Mouse (Mus musculus) neural tube, embryonic 11.5 days (tissue): ENCODE measurements around the gene Gucd1. TPM values are rescaled to one million over a fixed set of nuclear protein-coding genes. Genes with fewer than 3 reads are reported as not detected.

ENCODE experiments used
- ATAC-seq: fragments of 200-750 bp; cut with Nextera tagmentation; 2 replicates; pipeline ENCODE4 v1.8.0; 2017; ENCODE audit warnings: moderate number of reproducible peaks, mild to moderate bottlenecking, moderate TSS enrichment, moderate library complexity; ENCODE audit not compliant: insufficient read depth, low FRiP score, low TSS enrichment
- DNase-seq: peaks from one replicate; pipeline ENCODE4 v3.0.0-alpha.2; 2015; ENCODE audit warnings: low spot score
- H3K27ac ChIP-seq: fragments of 300-500 bp; sonication (generic); 2 replicates; pipeline ENCODE4 v1.5.1; 2014; ENCODE audit warnings: low read depth, mild to moderate bottlenecking, low read length
- H3K27me3 ChIP-seq: fragments of 300-500 bp; sonication (generic); 2 replicates; pipeline ENCODE4 v1.6.1; 2014; ENCODE audit warnings: mild to moderate bottlenecking, low read length, mixed read lengths; ENCODE audit not compliant: control insufficient read depth, insufficient read depth
- H3K36me3 ChIP-seq: fragments of 300-500 bp; sonication (generic); 2 replicates; pipeline ENCODE4 v1.6.1; 2014; ENCODE audit warnings: mild to moderate bottlenecking, low read length, moderate library complexity, mixed read lengths; ENCODE audit not compliant: control insufficient read depth, insufficient read depth
- H3K4me1 ChIP-seq: fragments of 300-500 bp; sonication (generic); 2 replicates; pipeline ENCODE4 v1.6.1; 2014; ENCODE audit warnings: low read length, mixed read lengths; ENCODE audit not compliant: control insufficient read depth, insufficient read depth
- H3K4me2 ChIP-seq: fragments of 300-500 bp; sonication (generic); 2 replicates; pipeline ENCODE4 v1.6.1; 2014; ENCODE audit warnings: low read depth, mild to moderate bottlenecking, moderate library complexity
- H3K4me3 ChIP-seq: fragments of 300-500 bp; sonication (generic); 2 replicates; pipeline ENCODE4 v1.5.1; 2014; ENCODE audit warnings: low read depth, low read length
- H3K9ac ChIP-seq: fragments of 300-500 bp; sonication (generic); 2 replicates; pipeline ENCODE4 v1.6.1; 2014; ENCODE audit warnings: mild to moderate bottlenecking, low read length
- H3K9me3 ChIP-seq: fragments of 300-500 bp; sonication (generic); 2 replicates; pipeline ENCODE4 v1.6.1; 2016; ENCODE audit warnings: low read length; ENCODE audit not compliant: control insufficient read depth
- WGBS: fragments of 180-500 bp; shearing (Covaris S2); extraction: QIAGEN DNeasy Blood & Tissue Kit; methylation state at CpG from one replicate; pipeline ENCODE4 v1.1.7; 2014; 5-methylcytosine and 5-hydroxymethylcytosine counted together
- polyA plus RNA-seq: library from polyadenylated mRNA; unstranded; fragments of >200 nt; fragmentation: Nextera tagmentation; extraction: Ambion mirVana; gene quantifications from 2 replicates; pipeline ENCODE4 v1.2.1, GENCODE M21; 2014

Gucd1 gene
- polyA plus RNA-seq, 1 experiment from 2014 or later, result 33.2 TPM

GRCm38 (mm10) chr10:75491234-75491935 lies 26.4 kb downstream of the Gucd1 start:
- no peak overlapping the region for H3K9ac ChIP-seq
- H3K4me3 ChIP-seq, result no peak overlapping the region
- H3K4me1 ChIP-seq, result no peaks in the 10 kb centered on the region
- ATAC-seq, result no peak
- H3K9me3 ChIP-seq, result no peaks in the 10 kb centered on the region
- WGBS, result 88% methylated on average over 3 of the region's 3 CpGs
- H3K27ac ChIP-seq, result no peak overlapping the region
- no peak overlapping the region for H3K4me2 ChIP-seq
- DNase-seq, result no peak
- H3K27me3 ChIP-seq, result no peaks in the 10 kb centered on the region
- no peaks in the 10 kb centered on the region for H3K36me3 ChIP-seq

- 86% methylated on average over 2 of the region's 2 CpGs for WGBS
- H3K4me3 ChIP-seq, result no peak overlapping the region
- no peaks in the 10 kb centered on the region for H3K27me3 ChIP-seq
- no peak overlapping the region for H3K4me2 ChIP-seq
- H3K9ac ChIP-seq, result no peak overlapping the region
- DNase-seq (no peak), ATAC-seq (no peak)
- H3K4me1 ChIP-seq, result no peaks in the 10 kb centered on the region
- H3K9me3 ChIP-seq, result no peaks in the 10 kb centered on the region
- no peaks in the 10 kb centered on the region for H3K36me3 ChIP-seq
- H3K27ac ChIP-seq, result no peak overlapping the region
Measured at GRCm38 (mm10) chr10:75490731-75491130, 27.0 kb downstream of the Gucd1 start.

GRCm38 (mm10) chr10:75489522-75489921 lies 28.2 kb downstream of the Gucd1 start:
- no peaks in the 10 kb centered on the region for H3K27me3 ChIP-seq
- no peak overlapping the region for H3K9ac ChIP-seq
- no peak overlapping the region for H3K4me2 ChIP-seq
- no peak overlapping the region for H3K27ac ChIP-seq
- DNase-seq (no peak), ATAC-seq (no peak)
- 85% methylated on average over 2 of the region's 2 CpGs for WGBS
- H3K4me1 ChIP-seq, result no peaks in the 10 kb centered on the region
- no peak overlapping the region for H3K4me3 ChIP-seq
- no peaks in the 10 kb centered on the region for H3K9me3 ChIP-seq
- H3K36me3 ChIP-seq, result no peaks in the 10 kb centered on the region

DNA sequence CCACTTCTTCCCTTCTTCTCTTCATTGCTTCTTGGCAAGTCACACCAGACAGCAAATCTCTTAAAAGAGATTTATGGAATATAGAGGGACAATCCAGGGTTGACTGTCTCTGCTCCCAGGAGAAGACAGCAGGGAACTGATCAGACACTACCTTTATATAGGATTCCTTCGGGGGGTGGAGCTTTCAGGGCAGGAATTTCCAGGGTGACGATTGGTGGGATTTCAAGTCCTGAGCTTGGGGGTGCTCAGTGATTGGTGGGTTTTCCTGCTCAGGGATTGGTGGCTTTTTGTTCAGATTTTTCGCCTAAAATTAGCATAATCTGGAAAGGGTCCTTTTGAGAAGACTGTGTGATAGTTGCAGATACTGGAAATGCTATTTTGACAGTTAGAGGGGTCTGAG lies 30.6 kb downstream of the Gucd1 start:
- Histone ChIP-seq H3K4me2 (no peak overlapping the region), H3K4me1 (no peaks in the 10 kb centered on the region), H3K36me3 (no peaks in the 10 kb centered on the region), H3K9me3 (no peaks in the 10 kb centered on the region), H3K4me3 (no peak overlapping the region), H3K27me3 (no peaks in the 10 kb centered on the region), H3K9ac (no peak overlapping the region), H3K27ac (no peak overlapping the region)
- WGBS, result 66% methylated on average over 3 of the region's 3 CpGs
- DNase-seq (no peak), ATAC-seq (no peak)

DNA sequence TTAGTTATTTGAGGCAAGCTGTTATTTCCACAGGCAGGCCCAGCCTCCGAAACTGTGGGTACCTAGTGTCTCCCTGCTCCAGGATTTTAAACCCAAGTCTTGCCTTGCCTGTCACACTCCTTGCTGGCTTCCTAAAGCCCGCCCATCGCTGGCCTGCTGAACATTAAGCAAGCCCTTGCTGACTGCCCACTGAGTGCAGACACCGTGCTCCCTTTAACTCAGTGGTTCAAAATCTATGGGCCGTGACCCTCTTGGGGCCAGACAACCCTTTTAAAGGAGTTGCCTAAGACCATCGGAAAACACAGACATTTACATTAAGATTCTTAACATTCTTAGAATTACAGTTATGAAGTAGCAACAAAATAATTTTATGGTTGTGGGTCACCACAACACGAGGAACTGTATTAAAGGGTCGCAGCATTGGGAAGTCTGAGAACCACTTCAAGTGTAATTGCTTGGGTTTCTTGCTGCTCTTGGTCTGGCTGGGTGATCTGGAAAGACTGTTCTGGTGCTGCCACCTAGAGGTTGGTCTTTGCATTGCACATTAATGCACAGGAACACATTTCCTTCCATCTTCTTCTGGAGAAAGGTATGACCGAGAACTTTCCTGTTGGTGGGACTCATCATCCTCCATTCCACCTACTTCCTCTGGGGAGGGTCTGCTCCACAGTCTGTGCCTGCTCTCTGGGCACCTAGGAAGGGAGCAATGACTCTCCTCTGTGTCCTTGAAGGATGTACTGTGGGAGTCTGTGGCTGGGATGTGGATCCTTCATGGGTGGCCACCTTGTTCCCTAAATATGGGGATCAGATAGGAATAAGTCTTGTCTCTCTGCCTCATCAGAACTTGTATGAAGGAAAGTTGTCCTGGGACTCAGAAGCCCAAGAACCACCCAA lies 31.4 kb downstream of the Gucd1 start:
- Histone ChIP-seq H3K27me3 (no peaks in the 10 kb centered on the region), H3K9me3 (no peaks in the 10 kb centered on the region), H3K4me2 (no peak overlapping the region), H3K27ac (no peak overlapping the region), H3K9ac (no peak overlapping the region), H3K4me1 (no peaks in the 10 kb centered on the region), H3K4me3 (no peak overlapping the region), H3K36me3 (no peaks in the 10 kb centered on the region)
- ATAC-seq (0 out of 2 replicates have a peak, but pooled peaks have one; percentile 38), DNase-seq (peak; percentile 74)
- 57% methylated on average over 9 of the region's 9 CpGs for WGBS

DNA sequence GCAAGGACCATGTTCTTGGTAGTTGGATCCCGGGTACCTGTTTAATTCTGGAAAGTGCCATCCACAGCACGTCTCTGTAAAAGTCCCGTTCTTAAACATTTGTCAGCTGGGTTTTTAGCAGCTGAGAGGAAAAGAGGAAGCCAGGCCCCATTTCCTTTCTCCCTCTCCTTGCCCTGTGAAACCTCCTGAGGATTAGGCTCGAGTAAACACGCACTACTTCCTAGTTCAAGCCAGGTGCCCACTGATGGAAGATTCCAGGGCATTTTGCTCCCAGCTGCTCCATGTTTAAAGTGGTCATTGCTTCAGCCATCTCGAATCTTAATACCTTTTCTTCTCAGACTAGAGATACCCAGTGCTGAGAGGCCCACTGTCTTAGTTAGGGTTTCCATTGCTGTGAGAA lies 33.0 kb downstream of the Gucd1 start:
- no peak overlapping the region for H3K4me2 ChIP-seq
- H3K27me3 ChIP-seq, result no peaks in the 10 kb centered on the region
- H3K9ac ChIP-seq, result no peak overlapping the region
- 78% methylated on average over 6 of the region's 6 CpGs for WGBS
- no peaks in the 10 kb centered on the region for H3K4me1 ChIP-seq
- no peaks in the 10 kb centered on the region for H3K36me3 ChIP-seq
- DNase-seq, result no peak
- no peak for ATAC-seq
- H3K27ac ChIP-seq, result no peak overlapping the region
- no peak overlapping the region for H3K4me3 ChIP-seq
- H3K9me3 ChIP-seq, result no peaks in the 10 kb centered on the region

- Histone ChIP-seq H3K4me1 (no peaks in the 10 kb centered on the region), H3K9ac (no peak overlapping the region), H3K9me3 (no peaks in the 10 kb centered on the region), H3K27ac (no peak overlapping the region), H3K36me3 (no peaks in the 10 kb centered on the region), H3K4me3 (no peak overlapping the region), H3K4me2 (no peak overlapping the region), H3K27me3 (no peaks in the 10 kb centered on the region)
- no peak for ATAC-seq
- DNase-seq, result no peak
- 89% methylated on average over 6 of the region's 6 CpGs for WGBS
Measured at GRCm38 (mm10) chr10:75484066-75484465, 33.7 kb downstream of the Gucd1 start.

GRCm38 (mm10) chr10:75482919-75483483 lies 34.8 kb downstream of the Gucd1 start:
- 86% methylated on average over 11 of the region's 11 CpGs for WGBS

More at GRCm38 (mm10) chr10:75482919-75483483, 34.8 kb downstream of the Gucd1 start:
- no peak overlapping the region for H3K9ac ChIP-seq
- no peak overlapping the region for H3K27ac ChIP-seq
- H3K27me3 ChIP-seq, result no peaks in the 10 kb centered on the region
- DNase-seq (no peak), ATAC-seq (no peak)
- no peaks in the 10 kb centered on the region for H3K4me1 ChIP-seq
- H3K4me2 ChIP-seq, result no peak overlapping the region
- no peak overlapping the region for H3K4me3 ChIP-seq
- no peaks in the 10 kb centered on the region for H3K36me3 ChIP-seq
- no peaks in the 10 kb centered on the region for H3K9me3 ChIP-seq
